Mouse (Mus musculus) megakaryocyte, embryonic 14.5 days (primary cell): ENCODE measurements around the gene Mat2b. TPM values are rescaled to one million over a fixed set of nuclear protein-coding genes. Genes with fewer than 3 reads are reported as not detected.

ENCODE experiments used
- H3K27me3 ChIP-seq: replicated peaks from 2 replicates; pipeline ENCODE3; 2012; ENCODE audit warnings: inconsistent platforms
- H3K36me3 ChIP-seq: replicated peaks from 2 replicates; pipeline ENCODE3; 2012; ENCODE audit warnings: low read length, inconsistent platforms, mixed read lengths
- H3K4me1 ChIP-seq: 2 replicates; pipeline ENCODE4 v1.6.1; 2012; ENCODE audit warnings: inconsistent platforms
- H3K4me3 ChIP-seq: replicated peaks from 2 replicates; pipeline ENCODE3; 2012; ENCODE audit warnings: moderate library complexity, mild to moderate bottlenecking, inconsistent platforms
- H3K9me3 ChIP-seq: 2 replicates; pipeline ENCODE4 v1.6.1; 2012; ENCODE audit warnings: inconsistent platforms
- FLI1 ChIP-seq: IDR thresholded peaks from 2 replicates; pipeline ENCODE4 v1.6.1; 2012; ENCODE audit warnings: low read length, inconsistent platforms, mixed read lengths
- GATA1 ChIP-seq: IDR thresholded peaks from 3 replicates; pipeline ENCODE4 v1.6.1; 2012; ENCODE audit warnings: mixed read lengths, low read length, inconsistent platforms, borderline replicate concordance
- polyA plus RNA-seq: library from polyadenylated mRNA; stranded (reverse); fragments of >175 nt; gene quantifications from 2 replicates; pipeline ENCODE4 v1.2.3, GENCODE M21; 2012; ENCODE audit warnings: low replicate concordance; ENCODE audit not compliant: insufficient read depth

The Mat2b gene
- polyA plus RNA-seq, 1 experiment, result 31.2 TPM

GRCm38 (mm10) chr11:40675014-40675730 is 19.8 kb downstream of the Mat2b start:
- Histone ChIP-seq H3K27me3 (no peaks in the 10 kb centered on the region), H3K9me3 (peaks cover 6% of the 10 kb centered on the region; the same call in 1 of the 2 replicates), H3K4me1 (no peaks in the 10 kb centered on the region), H3K36me3 (peaks cover 38% of the 10 kb centered on the region), H3K4me3 (no peak overlapping the region)
- TF ChIP-seq FLI1 (no peak), GATA1 (no peak)

- H3K9me3 ChIP-seq, result no peaks in the 10 kb centered on the region
- H3K27me3 ChIP-seq, result no peaks in the 10 kb centered on the region
- H3K36me3 ChIP-seq, result no peaks in the 10 kb centered on the region
- TF ChIP-seq GATA1 (no peak), FLI1 (no peak)
- H3K4me1 ChIP-seq, result no peaks in the 10 kb centered on the region
- no peak overlapping the region for H3K4me3 ChIP-seq
These were observed 45.1 kb downstream of the Mat2b start for GRCm38 (mm10) chr11:40649726-40650445.

- no peak for TF ChIP-seq GATA1
- no peak for TF ChIP-seq FLI1
- no peaks in the 10 kb centered on the region for H3K9me3 ChIP-seq
- no peaks in the 10 kb centered on the region for H3K4me1 ChIP-seq
- no peaks in the 10 kb centered on the region for H3K36me3 ChIP-seq
- H3K4me3 ChIP-seq, result no peak overlapping the region
- H3K27me3 ChIP-seq, result no peaks in the 10 kb centered on the region
These were observed 47.8 kb downstream of the Mat2b start for GRCm38 (mm10) chr11:40647246-40647645.

Other genes starting within 250 kb of the Mat2b start
- gene Hmmr, start 38.2 kb upstream of the Mat2b start, polyA plus RNA-seq, result 0.56 and 2.2 TPM in 2 replicates
- 10.3 and 35.3 TPM in 2 replicates for gene Nudcd2, start 38.5 kb upstream of the Mat2b start, polyA plus RNA-seq
- gene Ccng1, start 60.1 kb upstream of the Mat2b start, polyA plus RNA-seq, result 42.4 and 46.2 TPM in 2 replicates